Mouse (Mus musculus) lung, postnatal 0 days (tissue): ENCODE measurements around the gene Mon1a.

Experiments used
- CTCF ChIP-seq: IDR thresholded peaks from 2 replicates; pipeline ENCODE4 v1.5.1; 2016; ENCODE audit warnings: antibody characterized with exemption, mild to moderate bottlenecking
- EP300 ChIP-seq: IDR thresholded peaks from 2 replicates; pipeline ENCODE4 v1.6.1; 2016; ENCODE audit warnings: antibody characterized with exemption, mild to moderate bottlenecking, control low read depth

- TF ChIP-seq CTCF (no peak), EP300 (no peak; the same call in 1 of the 2 replicates)
These were observed 62.8 kb downstream of the Mon1a start for GRCm38 (mm10) chr9:107950460-107951355.
